Mouse (Mus musculus) left cerebral cortex, adult 2 months (tissue): ENCODE measurements around the gene Asb16. TPM values are rescaled to one million over a fixed set of nuclear protein-coding genes. Genes with fewer than 3 reads are reported as not detected.

Experiments used
- DNase-seq, 2 experiments: peaks; one replicate each; pipeline ENCODE4 v3.0.0; 2021 to 2022; ENCODE audit warnings: low spot score in 2 of 2, mixed read lengths in 1 of 2; ENCODE audit errors: extremely low spot score in 1 of 2
- H3K27ac ChIP-seq: fragments of 200-600 bp; 2 replicates; pipeline ENCODE4 v1.8.1; 2022
- H3K4me3 ChIP-seq: fragments of 200-600 bp; 2 replicates; pipeline ENCODE4 v1.8.1; 2022
- CTCF ChIP-seq: fragments of 200-600 bp; IDR thresholded peaks from 2 replicates; pipeline ENCODE4 v1.8.1; 2022; ENCODE audit warnings: antibody characterized with exemption, mild to moderate bottlenecking, moderate library complexity
- intact Hi-C: fragments of 180-260 bp; cut with DNase I; formaldehyde crosslinking; loops from one replicate; pipeline ENCODE4 v1.15.1; 2025
- total RNA-seq, 2 experiments: library from RNA; stranded (reverse); gene quantifications; 2 replicates each; pipeline ENCODE4 v1.2.3; 2021

The Asb16 gene
- total RNA-seq, 2 experiments from 2014 or later = 1.2 to 1.4 TPM

DNA sequence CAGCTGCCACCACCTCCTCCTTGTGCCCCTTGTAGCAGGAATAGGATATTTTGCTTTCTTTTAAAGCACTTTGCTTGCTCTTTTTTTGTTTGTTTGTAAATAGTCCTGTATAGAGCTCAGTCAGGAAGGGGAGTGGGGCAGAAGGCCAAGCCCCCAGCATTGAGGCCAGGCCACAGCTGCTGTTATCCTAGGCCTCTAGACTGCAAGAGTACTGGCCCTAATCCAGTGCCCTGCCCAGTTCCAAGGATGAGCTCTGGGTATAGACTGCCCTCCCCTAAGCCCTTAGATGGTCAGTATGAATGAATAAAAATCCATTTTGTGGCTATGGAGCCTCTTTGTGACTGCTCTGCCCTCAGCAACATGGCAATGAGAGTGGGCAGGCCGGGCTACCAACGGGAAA is 20.4 kb downstream of the Asb16 start:
- no peak overlapping the region for H3K4me3 ChIP-seq

DNA sequence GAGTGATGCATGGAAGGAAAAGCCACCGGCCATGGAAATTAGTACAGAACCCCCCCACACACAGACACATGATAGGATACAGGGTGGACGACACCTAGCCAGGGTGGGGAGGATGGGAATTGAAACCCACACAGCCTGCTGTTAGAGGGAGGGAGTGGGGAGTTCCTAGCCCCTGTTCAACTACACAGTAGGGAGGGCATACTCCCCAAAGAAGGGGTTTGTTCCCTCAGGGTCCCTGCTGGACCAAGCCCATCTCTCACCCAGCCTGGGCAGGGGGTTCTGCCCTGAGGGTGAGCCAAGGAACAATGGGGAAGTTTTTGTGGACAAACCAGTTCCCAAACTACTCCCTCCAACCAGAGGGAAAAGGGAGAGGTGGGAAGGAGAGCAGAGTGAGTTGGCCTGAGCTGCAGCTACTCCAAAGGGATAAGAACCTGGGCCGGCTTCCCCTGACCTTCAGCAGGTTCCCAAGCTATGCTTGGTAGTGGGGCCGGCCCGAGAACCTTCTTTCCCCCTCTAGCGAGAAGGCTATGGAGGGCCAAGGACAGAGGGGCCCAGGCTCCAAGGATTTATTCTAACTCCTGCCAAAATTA is 21.1 kb downstream of the Asb16 start:
- TF ChIP-seq CTCF = no peak
- no peak for DNase-seq
- H3K27ac ChIP-seq = no peak overlapping the region
- H3K4me3 ChIP-seq = no peak overlapping the region
- intact Hi-C loops = no loop called here

More for the DNA sequence above, 20.4 kb downstream of the Asb16 start:
- no peak overlapping the region for H3K27ac ChIP-seq
- TF ChIP-seq CTCF = no peak
- intact Hi-C loops = no loop called here
- DNase-seq = no peak

DNA sequence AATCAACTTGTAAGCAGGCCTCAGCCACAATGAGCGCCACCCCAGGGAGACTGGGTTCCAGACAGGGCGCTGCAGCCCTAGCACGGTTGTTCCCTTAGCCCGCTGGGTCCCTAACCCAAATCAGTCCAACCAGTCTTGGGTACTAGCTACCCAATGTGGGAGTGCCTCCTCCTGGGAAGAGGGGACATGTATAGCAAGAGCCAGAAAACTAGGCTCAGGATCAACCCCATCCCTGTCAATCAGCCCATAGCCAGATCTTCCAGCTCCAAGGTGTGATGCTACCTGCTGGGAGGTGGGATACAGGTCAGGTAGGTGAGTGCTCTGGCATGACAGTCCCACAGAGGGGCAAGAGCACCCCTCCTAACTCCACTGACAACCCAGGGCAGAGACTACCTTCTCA is 21.6 kb downstream of the Asb16 start:
- no peak for TF ChIP-seq CTCF
- H3K4me3 ChIP-seq = no peak overlapping the region
- intact Hi-C loops = no loop called here
- no peak for DNase-seq
- no peak overlapping the region for H3K27ac ChIP-seq

- intact Hi-C loops = no loop called here
- DNase-seq = no peak
- H3K4me3 ChIP-seq = no peak overlapping the region
- no peak overlapping the region for H3K27ac ChIP-seq
- no peak for TF ChIP-seq CTCF
Measured at GRCm38 (mm10) chr11:102291051-102291535, 22.6 kb downstream of the Asb16 start.

- intact Hi-C loops = no loop called here
- TF ChIP-seq CTCF = no peak
- H3K4me3 ChIP-seq = no peak overlapping the region
- no peak for DNase-seq
- H3K27ac ChIP-seq = no peak overlapping the region
Measured at GRCm38 (mm10) chr11:102293971-102294370, 25.4 kb downstream of the Asb16 start.

DNA sequence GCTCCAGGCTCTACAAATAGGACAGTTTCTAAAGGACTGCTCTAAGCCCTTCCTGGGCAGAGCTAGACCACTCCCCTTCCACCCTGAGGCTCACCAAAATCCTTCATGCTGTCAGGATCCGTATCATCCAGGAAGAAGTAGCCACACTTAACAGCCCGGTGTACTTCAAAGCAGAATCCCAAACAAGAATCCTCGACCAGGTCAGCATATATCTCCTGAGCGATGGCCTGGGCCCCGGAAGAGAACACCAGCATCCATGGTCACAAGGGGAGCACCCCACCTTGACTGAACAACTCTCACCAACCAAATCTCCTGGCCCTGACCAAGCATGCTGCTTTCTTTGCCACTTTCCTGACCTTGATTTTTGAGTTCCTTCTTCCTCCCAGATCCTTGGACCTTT is 25.9 kb downstream of the Asb16 start:
- H3K27ac ChIP-seq = no peak overlapping the region

GRCm38 (mm10) chr11:102294887-102295597 is 26.5 kb downstream of the Asb16 start:
- Histone ChIP-seq H3K27ac (peak overlapping the region; percentile 90), H3K4me3 (peak overlapping the region; percentile 86)
- intact Hi-C loops = loop anchor here (1.0 kb wide), 1 partner anchor 9 kb away; no protein-coding TSS in a partner anchor
- TF ChIP-seq CTCF = 0 out of 2 replicates have a peak, but pooled peaks have one; percentile 2
- DNase-seq = no peak

More for the DNA sequence above, 25.9 kb downstream of the Asb16 start:
- peak overlapping the region; percentile 86 for H3K4me3 ChIP-seq
- intact Hi-C loops = no loop called here
- DNase-seq = no peak
- TF ChIP-seq CTCF = no peak

GRCm38 (mm10) chr11:102295598-102296471 is 27.3 kb downstream of the Asb16 start:
- intact Hi-C loops = loop anchor here (1.0 to 2.0 kb wide), 3 partner anchors 10 to 115 kb away; no protein-coding TSS in a partner anchor
- Histone ChIP-seq H3K27ac (peak overlapping the region; percentile 90), H3K4me3 (peak overlapping the region; percentile 86)
- no peak for TF ChIP-seq CTCF
- DNase-seq = peak in 1 of 2 experiments; percentile 42

- TF ChIP-seq CTCF = no peak
- Histone ChIP-seq H3K27ac (peak within 1 kb of the TSS; percentile 95), H3K4me3 (peak within 1 kb of the TSS; percentile 86)
- peak; percentile 98 to 99 for DNase-seq
- intact Hi-C loops = loop anchor here (1.0 to 2.0 kb wide), 3 partner anchors 20 to 134 kb away; partner anchors contain the start of gene Grn
Measured at GRCm38 (mm10) chr11:102296491-102297472, 28.2 kb downstream of the Asb16 start, which contains the start of gene Atxn7l3. Gene Atxn7l3 (minus strand): TSS chr11:102296631.

GRCm38 (mm10) chr11:102297577-102298556 is 29.3 kb downstream of the Asb16 start:
- Histone ChIP-seq H3K4me3 (peak overlapping the region; percentile 86), H3K27ac (peak overlapping the region; percentile 95)
- DNase-seq = no peak
- intact Hi-C loops = loop anchor here (1.0 to 2.0 kb wide), 2 partner anchors 19 to 132 kb away; partner anchors contain the start of gene Grn
- TF ChIP-seq CTCF = no peak
